Mouse (Mus musculus): ENCODE measurements around the gene Panx3. TPM values are rescaled to one million over a fixed set of nuclear protein-coding genes. Genes with fewer than 3 reads are reported as not detected.

The Panx3 gene
- total RNA-seq (2012; rRNA removed), result 0.33 and 0.42 TPM in 2 replicates
- under 1 TPM in 1 of 2 experiments, not detected in 1; 0.17 TPM for polyA plus RNA-seq (2012; ENCODE audit: insufficient read depth in 1 of 2, insufficient read length in 2 of 2, low read depth in 1 of 2, low replicate concordance in 2 of 2, missing spikeins in 1 of 2)

DNA sequence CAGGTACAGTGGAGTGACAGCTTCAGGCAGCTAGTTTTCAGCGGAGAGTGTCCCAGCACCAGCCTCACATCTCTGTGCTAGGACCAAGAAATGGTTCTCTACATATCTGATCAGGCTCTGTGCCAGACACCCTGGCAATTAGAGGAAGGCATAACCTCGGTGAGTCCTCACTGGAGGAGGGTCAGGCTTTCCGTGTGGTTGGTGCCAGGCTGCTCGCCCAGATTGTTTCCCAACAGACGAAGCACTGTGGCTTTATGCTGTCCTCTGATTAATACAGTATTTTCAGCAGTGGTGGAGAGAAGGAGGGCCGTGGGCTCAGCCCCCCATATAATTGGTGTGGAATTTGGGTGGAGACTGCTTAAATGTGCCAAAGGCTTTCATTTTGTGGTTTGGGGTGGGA lies at the start of gene Panx3:
Gene Panx3, minus strand, starts transcription at position 121 of the 400 bp plus-strand sequence.
- H3K27ac ChIP-seq (ENCODE audit: control insufficient read depth, low read depth, low read length), result no peak within 1 kb of the TSS

GRCm38 (mm10) chr9:37716150-37716549 lies 47.1 kb upstream of the Panx3 start, which contains the start of gene Olfr160:
Gene Olfr160, minus strand, starts transcription at chr9:37716250.
- no peak within 1 kb of the TSS for H3K4me3 ChIP-seq (ENCODE audit: control insufficient read depth in 1 of 2, insufficient read depth in 1 of 2, low read depth in 2 of 2, low read length in 2 of 2)
- no peaks in the 10 kb centered on the region for H3K4me1 ChIP-seq (ENCODE audit: control insufficient read depth in 1 of 2, insufficient read depth in 2 of 2, low read length in 2 of 2)
- H3K9ac ChIP-seq (ENCODE audit: control insufficient read depth, low read depth, low read length, poor library complexity, severe bottlenecking), result no peak within 1 kb of the TSS
- H3K79me2 ChIP-seq (ENCODE audit: control insufficient read depth, insufficient read depth, low read length, poor library complexity), result no peaks in the 10 kb centered on the region
- peaks cover 2 to 3% of the 10 kb centered on the region in 2 experiments; a peak in 3 of 4 replicates for H3K27me3 ChIP-seq (ENCODE audit: control insufficient read depth in 1 of 2, insufficient read depth in 2 of 2, low read length in 2 of 2)
- H3K9me3 ChIP-seq (replicated peaks; ENCODE audit: insufficient read depth, low read length), result no peaks in the 10 kb centered on the region
- no peak for TF ChIP-seq TAL1 (IDR thresholded peaks at IDR 0.05; ENCODE audit: low read length)
- no peak for TF ChIP-seq KAT2A (conservative IDR thresholded peaks at IDR 0.05; ENCODE audit: low read depth, low read length)
- TF ChIP-seq TBP (IDR thresholded peaks at IDR 0.05; ENCODE audit: low read depth, low read length), result no peak
- no peak for TF ChIP-seq MAZ (IDR thresholded peaks at IDR 0.05; ENCODE audit: low read depth, low read length)
- no peak for TF ChIP-seq ZKSCAN1 (IDR thresholded peaks at IDR 0.05; ENCODE audit: low read depth, low read length)
- TF ChIP-seq ZC3H11A (IDR thresholded peaks at IDR 0.05; ENCODE audit: low read depth, low read length), result no peak
- no peak for TF ChIP-seq RCOR1 (IDR thresholded peaks at IDR 0.05; ENCODE audit: low read depth, low read length)
- TF ChIP-seq SMC3 (IDR thresholded peaks at IDR 0.05; ENCODE audit: low read depth, low read length), result no peak
- no peak for TF ChIP-seq GATA1 (IDR thresholded peaks at IDR 0.05; ENCODE audit: low read depth, low read length)
- no peak for TF ChIP-seq E2F4 (IDR thresholded peaks at IDR 0.05; ENCODE audit: borderline replicate concordance, low read depth, low read length)
- no peak within 1 kb of the TSS for H3K27ac ChIP-seq (ENCODE audit: control insufficient read depth, low read depth, low read length)
- DNase-seq (ENCODE audit: low read depth, low spot score), result no peak
- no peaks in the 10 kb centered on the region for H3K36me3 ChIP-seq (ENCODE audit: control insufficient read depth in 1 of 2, insufficient read depth in 2 of 2, low read length in 2 of 2)

More for the DNA sequence above, at the start of gene Panx3:
- Histone ChIP-seq H3K4me1 (ENCODE audit: control insufficient read depth in 1 of 2, insufficient read depth in 2 of 2, low read length in 2 of 2) (peaks cover 24 to 32% of the 10 kb centered on the region in 2 experiments), H3K79me2 (ENCODE audit: control insufficient read depth, insufficient read depth, low read length, poor library complexity) (no peaks in the 10 kb centered on the region), H3K9ac (ENCODE audit: control insufficient read depth, low read depth, low read length, poor library complexity, severe bottlenecking) (no peak within 1 kb of the TSS), H3K36me3 (ENCODE audit: control insufficient read depth in 1 of 2, insufficient read depth in 2 of 2, low read length in 2 of 2) (peaks cover 0 to 20% of the 10 kb centered on the region in 2 experiments; a peak in 2 of 4 replicates), H3K4me3 (ENCODE audit: control insufficient read depth in 1 of 2, insufficient read depth in 1 of 2, low read depth in 2 of 2, low read length in 2 of 2) (no peak within 1 kb of the TSS), H3K9me3 (replicated peaks; ENCODE audit: insufficient read depth, low read length) (no peaks in the 10 kb centered on the region), H3K27me3 (ENCODE audit: control insufficient read depth in 1 of 2, insufficient read depth in 2 of 2, low read length in 2 of 2) (no peaks in the 10 kb centered on the region; a peak in 1 of 4 replicates)
- no peak for TF ChIP-seq POLR2A (IDR thresholded peaks at IDR 0.05; ENCODE audit: control insufficient read depth in 1 of 2, insufficient read depth in 1 of 2, low read depth in 1 of 2, low read length in 2 of 2, poor library complexity in 1 of 2)
- TF ChIP-seq USF1 (IDR thresholded peaks at IDR 0.05; ENCODE audit: low read depth, low read length), result no peak
- TF ChIP-seq CHD1 (IDR thresholded peaks at IDR 0.05; ENCODE audit: low read depth, low read length), result no peak
- TF ChIP-seq ZC3H11A (IDR thresholded peaks at IDR 0.05; ENCODE audit: low read depth, low read length), result no peak
- no peak for TF ChIP-seq SIN3A (IDR thresholded peaks at IDR 0.05; ENCODE audit: low read length)
- no peak for TF ChIP-seq JUND (IDR thresholded peaks at IDR 0.05; ENCODE audit: low read depth, low read length)
- TF ChIP-seq POLR2AphosphoS2 (IDR thresholded peaks at IDR 0.05; ENCODE audit: low read length), result no peak
- TF ChIP-seq USF2 (IDR thresholded peaks at IDR 0.05; ENCODE audit: borderline replicate concordance in 1 of 2, insufficient read depth in 1 of 2, low read depth in 1 of 2, low read length in 2 of 2), result no peak
- TF ChIP-seq GABPA (IDR thresholded peaks at IDR 0.05; ENCODE audit: low read depth, low read length), result no peak
- no peak for TF ChIP-seq UBTF (IDR thresholded peaks at IDR 0.05; ENCODE audit: borderline replicate concordance, insufficient read depth, low read depth, low read length)
- TF ChIP-seq TAL1 (IDR thresholded peaks at IDR 0.05; ENCODE audit: low read length), result no peak
- TF ChIP-seq ETS1 (IDR thresholded peaks at IDR 0.05; ENCODE audit: low read depth, low read length), result no peak
- no peak for TF ChIP-seq ZMIZ1 (IDR thresholded peaks at IDR 0.05; ENCODE audit: low read depth, low read length)
- TF ChIP-seq EP300 (IDR thresholded peaks at IDR 0.05; ENCODE audit: low read depth in 1 of 2, low read length in 2 of 2), result 0 out of 4 replicates have a peak, but pooled peaks of 1 of the 2 experiments have one; percentile 29
- TF ChIP-seq RCOR1 (IDR thresholded peaks at IDR 0.05; ENCODE audit: low read depth, low read length), result peak; percentile 49; the same call in 1 of the 2 replicates
- peak; percentile 78 for TF ChIP-seq GATA1 (IDR thresholded peaks at IDR 0.05; ENCODE audit: low read depth, low read length)
- no peak for TF ChIP-seq TCF12 (IDR thresholded peaks at IDR 0.05; ENCODE audit: low read depth, low read length)
- TF ChIP-seq CHD2 (IDR thresholded peaks at IDR 0.05; ENCODE audit: low read length), result no peak
- no peak for TF ChIP-seq MYC (IDR thresholded peaks at IDR 0.05; ENCODE audit: low read depth, low read length)
- TF ChIP-seq TBP (IDR thresholded peaks at IDR 0.05; ENCODE audit: low read depth, low read length), result 0 out of 2 replicates have a peak, but pooled peaks have one; percentile 25
- TF ChIP-seq NELFE (IDR thresholded peaks at IDR 0.05; ENCODE audit: low read depth, low read length), result no peak
- TF ChIP-seq MEF2A (IDR thresholded peaks at IDR 0.05; ENCODE audit: extremely low read depth, insufficient replicate concordance, low read depth, low read length, poor library complexity, severe bottlenecking), result no peak
- TF ChIP-seq CTCF (IDR thresholded peaks at IDR 0.05 in 2 of 3, conservative IDR thresholded peaks at IDR 0.05 in 1 of 3; ENCODE audit: control insufficient read depth in 1 of 3, insufficient read depth in 1 of 3, low read depth in 2 of 3, low read length in 3 of 3, poor library complexity in 1 of 3, severe bottlenecking in 1 of 3), result no peak
- DNase-seq (ENCODE audit: low read depth, low spot score), result peak; percentile 51
